Mouse (Mus musculus) T-helper 1 cell (primary cell): ENCODE measurements around the gene Olfr1287.

Experiments used
- in situ Hi-C: fragments of 300-600 bp; cut with MboI, MseI; formaldehyde crosslinking; loops from one replicate; pipeline ENCODE4 v1.15.1; 2025; ENCODE audit warnings: high pct_unique_total_duplicates

Gene Olfr1287

GRCm38 (mm10) chr2:111448842-111449241 is at the start of gene Olfr1287:
TSS of gene Olfr1287 (plus strand) at chr2:111449142.
- in situ Hi-C loops, result no loop called here

- in situ Hi-C loops, result no loop called here
Observed at GRCm38 (mm10) chr2:111422931-111423330, 26.0 kb upstream of the Olfr1287 start, which contains the start of gene Olfr1286. TSS of gene Olfr1286 (minus strand) at chr2:111423115.

GRCm38 (mm10) chr2:111473801-111474200 is 24.9 kb downstream of the Olfr1287 start, which contains the start of gene Olfr1288:
TSS of gene Olfr1288 (plus strand) at chr2:111474101.
- in situ Hi-C loops, result loop anchor here (25.0 kb wide), 1 partner anchor 1664 kb away; no protein-coding TSS in a partner anchor

GRCm38 (mm10) chr2:111480519-111480918 is 31.6 kb downstream of the Olfr1287 start, which contains the start of gene Olfr1289:
TSS of gene Olfr1289 (plus strand) at chr2:111480819.
- in situ Hi-C loops, result no loop called here

- in situ Hi-C loops, result no loop called here
Observed at GRCm38 (mm10) chr2:111493729-111494128, 44.8 kb downstream of the Olfr1287 start, which contains the start of gene Olfr1290. TSS of gene Olfr1290 (minus strand) at chr2:111493829.

GRCm38 (mm10) chr2:111496880-111497279 is 47.9 kb downstream of the Olfr1287 start, which contains the start of gene Olfr1291-ps1:
TSS of gene Olfr1291-ps1 (plus strand) at chr2:111497180.
- in situ Hi-C loops, result no loop called here
